Mouse (Mus musculus): ENCODE measurements around the gene Slc37a1.
"Not testable (repeated sequence)": the region's sequence is repeated elsewhere in the genome, so short reads cannot be mapped to it uniquely, and the experiment has no call there.

Gene Slc37a1

DNA sequence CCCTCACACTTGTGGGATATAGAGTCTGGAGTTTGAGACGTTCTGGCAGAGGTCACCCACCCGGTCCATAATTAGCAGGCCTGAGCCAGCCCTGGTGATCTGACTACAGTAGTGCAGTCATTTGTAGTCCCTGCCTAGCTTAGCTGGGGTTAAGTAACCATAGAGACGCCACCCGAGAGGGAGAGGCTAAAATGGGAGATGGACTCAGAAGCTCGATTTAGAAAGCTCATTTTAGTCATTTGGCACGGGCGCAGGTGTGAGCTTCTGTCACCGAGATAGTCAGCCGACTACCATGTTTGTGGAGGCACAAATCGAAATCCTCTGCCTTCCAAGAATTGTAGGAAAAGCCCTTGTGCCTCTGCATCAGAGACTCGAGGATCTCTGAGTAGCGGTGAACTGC lies 34.8 kb downstream of the Slc37a1 start:
- DNase-seq: no peak

GRCm38 (mm10) chr17:31322446-31322845 lies 35.9 kb downstream of the Slc37a1 start:
- DNase-seq: no peak

DNA sequence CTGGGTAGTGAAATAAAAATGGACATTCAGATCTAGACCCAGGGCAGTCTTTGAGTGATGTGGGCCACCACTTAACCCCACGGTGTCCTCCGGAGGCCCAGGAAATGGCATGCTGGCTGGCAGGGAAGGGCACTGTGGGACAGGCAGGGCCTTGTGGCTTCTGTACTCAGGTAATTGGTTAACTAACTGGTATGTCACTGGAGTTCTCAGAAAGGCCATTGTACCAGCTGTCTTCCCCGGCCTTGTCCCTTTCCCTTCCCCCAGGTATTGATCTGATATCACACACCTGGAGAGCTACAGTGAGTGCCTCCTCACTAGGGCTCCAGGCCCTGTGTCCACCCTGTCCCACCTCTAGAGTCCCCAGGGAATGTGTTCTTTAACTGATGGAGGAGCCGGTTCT lies 36.8 kb downstream of the Slc37a1 start:
- no peak for DNase-seq

- no peak for DNase-seq
These were observed 37.6 kb downstream of the Slc37a1 start for GRCm38 (mm10) chr17:31324227-31324626.

DNA sequence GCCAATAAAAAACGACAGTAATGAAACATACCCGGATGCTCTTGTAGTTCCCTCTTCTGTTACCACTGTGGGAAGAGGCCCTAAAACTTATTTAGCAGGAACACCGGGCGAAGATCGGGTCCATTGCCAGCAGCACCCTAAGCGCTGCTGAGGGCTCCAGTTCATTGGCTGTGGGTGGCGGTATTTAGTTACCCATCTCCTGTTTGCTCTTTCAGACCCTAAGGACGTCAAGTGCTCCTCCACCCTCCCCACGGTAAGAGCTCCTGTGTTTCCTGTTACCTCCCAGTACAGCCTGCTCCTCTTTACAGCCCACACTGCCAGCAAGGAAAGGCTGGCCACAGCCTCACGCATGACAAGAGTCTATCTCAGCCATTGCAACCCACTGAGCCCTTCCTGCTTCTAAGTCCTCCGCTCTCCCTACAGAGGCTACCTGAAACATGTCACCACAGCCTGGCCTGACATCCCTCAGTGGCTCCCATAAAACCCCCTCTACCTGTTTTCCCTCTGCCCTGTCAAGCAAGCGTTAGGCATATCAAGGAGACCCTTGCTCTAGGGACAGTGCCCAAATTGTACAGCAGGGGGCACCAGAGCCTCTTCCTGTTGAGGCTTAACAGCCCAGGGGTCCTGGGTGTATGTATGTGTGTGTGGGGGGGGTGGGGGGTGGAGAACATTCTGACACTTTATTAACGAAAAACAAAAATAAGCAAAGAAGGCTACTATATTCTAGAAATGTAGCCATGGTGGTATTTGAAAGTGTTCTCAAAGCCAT lies 39.0 kb downstream of the Slc37a1 start:
- DNase-seq: peak; percentile 51 to 59

GRCm38 (mm10) chr17:31326220-31326852 lies 39.7 kb downstream of the Slc37a1 start:
- DNase-seq: no peak

- DNase-seq: no peak
These were observed 41.9 kb downstream of the Slc37a1 start for GRCm38 (mm10) chr17:31328466-31328865.

DNA sequence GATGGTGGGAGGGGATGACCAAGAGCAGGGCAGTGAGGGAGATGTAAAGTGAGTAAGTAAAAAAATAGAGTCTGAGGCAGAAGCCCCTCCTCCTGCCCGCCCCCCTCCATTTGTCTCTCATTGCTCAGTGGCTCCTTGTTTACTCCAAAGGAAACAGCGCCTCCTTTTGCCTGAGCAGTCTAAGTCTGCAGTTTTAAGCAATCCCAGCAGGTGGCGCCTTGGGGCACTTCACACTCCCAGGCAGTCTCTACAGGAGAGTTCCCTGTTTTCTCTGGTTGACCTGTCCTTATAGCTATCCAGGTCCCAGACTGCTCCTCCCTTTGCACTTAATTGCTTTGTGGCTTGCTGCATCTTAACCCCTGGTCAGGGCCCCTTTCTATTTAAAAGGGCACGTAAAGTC lies 44.0 kb downstream of the Slc37a1 start:
- DNase-seq: peak; percentile 57 to 61

DNA sequence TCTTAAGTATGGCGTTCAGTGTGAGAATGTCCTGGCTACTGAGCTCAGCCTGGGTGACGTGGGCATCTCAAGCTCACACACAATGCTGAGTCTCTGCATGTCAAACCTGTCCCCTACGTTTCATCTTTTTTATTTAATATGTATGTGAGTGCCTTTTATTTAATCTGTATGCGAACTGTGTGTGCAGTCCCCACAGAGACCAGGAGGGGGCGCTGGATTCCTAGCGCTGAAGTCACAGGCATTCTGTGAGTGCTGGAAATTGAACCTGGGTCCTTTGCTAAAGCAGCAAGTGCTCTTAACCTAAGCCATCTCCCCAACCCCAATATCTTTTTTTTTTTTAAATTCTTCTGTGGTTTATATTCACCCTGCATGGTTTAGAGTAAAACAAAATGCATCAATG lies 44.7 kb downstream of the Slc37a1 start:
- peak; percentile 17 to 23 for DNase-seq

DNA sequence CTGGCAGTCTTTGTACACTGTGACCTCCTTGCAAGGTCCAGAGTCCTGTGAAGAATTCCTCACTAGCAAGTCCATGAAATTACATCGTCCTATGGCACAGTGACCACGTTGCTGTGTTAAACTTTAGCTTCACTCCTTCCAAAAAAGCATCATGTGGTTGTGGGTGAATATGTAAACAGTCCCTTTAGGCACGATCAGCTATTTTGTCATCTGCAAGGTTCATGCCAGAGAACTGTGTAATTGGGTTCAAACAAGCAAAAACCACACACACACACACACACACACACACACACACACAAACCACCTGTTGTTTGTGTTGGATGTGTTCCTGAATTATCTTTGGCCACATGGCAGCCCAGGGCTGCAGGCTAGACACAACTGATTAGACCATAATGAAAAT lies 45.3 kb downstream of the Slc37a1 start:
- DNase-seq: no peak

GRCm38 (mm10) chr17:31332333-31332732 lies 45.7 kb downstream of the Slc37a1 start:
- DNase-seq: peak; percentile 21 to 41

- no peak for DNase-seq
These were observed 48.1 kb downstream of the Slc37a1 start for GRCm38 (mm10) chr17:31334509-31335260.

DNA sequence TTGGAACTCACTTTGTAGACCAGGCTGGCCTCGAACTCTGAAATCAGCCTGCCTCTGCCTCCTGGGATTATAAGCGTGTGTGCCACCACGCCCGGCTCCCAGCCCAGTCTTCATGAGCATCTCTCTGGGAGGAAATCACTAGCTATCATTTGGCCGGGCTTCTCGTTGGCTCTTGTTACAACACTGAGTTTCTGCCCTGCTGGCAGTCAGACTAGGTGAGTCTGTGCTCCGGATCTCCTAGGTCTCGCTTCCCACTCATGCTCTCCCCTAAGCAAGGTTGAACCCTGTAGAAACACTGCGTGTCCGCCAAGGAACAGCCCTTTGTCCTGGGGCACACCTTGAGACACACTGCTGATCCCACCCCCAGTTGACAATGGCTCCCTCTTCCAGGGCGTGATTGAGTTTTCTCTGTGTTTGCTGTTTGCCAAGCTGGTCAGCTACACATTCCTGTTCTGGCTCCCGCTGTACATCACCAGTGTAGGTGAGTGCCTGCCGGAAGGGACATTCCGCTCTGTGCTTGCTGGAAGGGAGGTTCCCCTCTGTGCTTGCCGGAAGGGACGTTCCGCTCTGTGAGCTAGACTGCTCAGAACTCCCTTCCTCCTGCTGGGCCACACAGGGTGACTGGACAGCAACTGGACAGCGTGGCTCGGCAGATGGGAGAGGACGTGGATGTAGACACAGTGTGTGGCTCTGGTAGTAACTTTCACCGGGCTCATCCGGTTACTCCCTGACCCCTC lies 48.9 kb downstream of the Slc37a1 start:
- DNase-seq: no peak

GRCm38 (mm10) chr17:31339769-31340168 lies 53.2 kb downstream of the Slc37a1 start:
- DNase-seq: no peak

GRCm38 (mm10) chr17:31342191-31342590 lies 55.6 kb downstream of the Slc37a1 start:
- no peak for DNase-seq

DNA sequence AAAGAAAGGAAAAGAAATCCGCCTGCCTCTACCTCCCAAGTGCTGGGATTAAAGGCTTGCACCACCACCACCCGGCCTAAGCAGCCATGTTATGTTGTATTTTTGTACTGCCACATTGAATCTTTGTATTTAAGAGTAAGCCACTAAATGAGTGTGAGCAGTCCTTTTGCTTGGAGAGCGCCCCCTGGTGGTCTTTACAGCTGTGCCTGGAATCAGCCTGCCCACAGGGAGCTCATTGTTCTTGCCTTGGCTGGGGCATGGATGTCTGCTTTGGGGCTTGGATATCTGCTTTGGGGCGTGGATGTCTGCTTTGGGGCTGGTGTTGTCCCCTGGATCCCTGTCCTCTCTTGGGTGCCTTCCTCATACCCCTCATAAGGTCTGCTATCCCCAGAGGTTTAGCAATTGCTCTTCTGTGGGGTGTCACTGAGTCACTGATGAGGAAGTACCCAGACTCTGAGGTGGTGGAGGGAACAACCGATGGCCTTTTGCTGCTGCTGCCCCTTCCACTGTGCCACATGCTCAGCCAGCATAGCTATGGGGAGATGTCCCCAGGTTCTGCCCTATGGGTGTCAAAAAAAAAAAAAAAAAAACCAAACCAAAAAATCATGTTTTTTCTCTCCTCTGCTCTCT lies 57.7 kb downstream of the Slc37a1 start:
- DNase-seq: peak; percentile 87 to 88

DNA sequence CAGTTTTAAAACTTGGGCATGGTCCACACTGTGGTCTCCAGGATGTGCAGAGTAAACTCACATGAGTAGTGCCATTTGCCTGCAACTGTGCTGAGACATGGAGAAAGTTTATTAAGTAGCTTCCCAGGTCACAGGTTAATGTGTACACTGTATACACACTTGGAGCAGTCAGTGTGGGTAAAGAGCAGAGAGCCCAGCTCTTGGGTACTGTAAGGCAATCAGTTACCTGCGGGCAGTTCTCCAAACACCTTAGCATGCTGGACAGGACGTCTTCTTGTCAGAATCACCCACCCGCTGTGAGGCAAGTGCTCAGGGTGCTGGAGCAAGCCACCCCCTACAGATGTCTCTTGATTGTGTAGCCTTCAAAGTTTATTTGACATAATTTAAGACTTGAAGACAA lies 58.2 kb downstream of the Slc37a1 start:
- no peak for DNase-seq

DNA sequence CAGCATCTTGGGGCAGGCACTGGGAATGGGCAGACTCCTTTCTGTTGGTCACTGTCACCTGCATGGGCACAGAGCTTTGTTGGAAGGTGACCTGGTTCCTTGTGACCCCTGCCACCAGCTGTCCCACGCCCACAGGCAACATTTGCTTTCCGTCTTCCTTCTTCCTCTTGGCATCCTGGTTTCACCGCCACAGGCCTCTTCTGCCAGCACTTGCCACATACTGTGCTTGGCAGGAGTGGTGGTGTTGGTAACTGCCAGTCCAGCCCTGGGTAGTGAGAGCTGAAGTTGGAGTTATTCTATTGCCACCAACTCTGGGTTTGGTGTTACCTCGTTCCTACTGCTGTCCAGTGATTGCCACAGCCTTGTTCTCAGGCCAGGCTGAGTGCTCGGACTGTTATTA lies 61.5 kb downstream of the Slc37a1 start:
- DNase-seq: no peak

DNA sequence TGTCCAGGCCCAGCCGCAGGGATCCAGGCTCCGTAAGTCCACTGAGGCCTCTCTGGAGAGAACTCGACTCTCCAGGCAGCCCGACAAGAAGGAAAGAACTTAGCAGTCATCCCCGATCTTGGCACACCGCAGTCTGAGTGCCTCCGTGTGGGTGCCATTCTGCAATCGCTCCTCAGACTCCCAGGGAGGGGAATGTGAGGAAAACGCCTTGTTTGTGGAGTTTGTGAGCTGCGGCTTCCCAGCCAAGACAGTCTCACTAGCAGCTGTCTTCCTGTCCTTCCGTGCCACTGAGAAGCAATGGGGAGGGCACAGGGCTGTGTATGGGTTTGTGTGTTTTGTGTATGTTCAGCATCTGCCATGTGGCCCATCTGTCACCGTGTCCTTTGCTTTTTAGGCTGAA lies 62.8 kb downstream of the Slc37a1 start:
- no peak for DNase-seq

DNA sequence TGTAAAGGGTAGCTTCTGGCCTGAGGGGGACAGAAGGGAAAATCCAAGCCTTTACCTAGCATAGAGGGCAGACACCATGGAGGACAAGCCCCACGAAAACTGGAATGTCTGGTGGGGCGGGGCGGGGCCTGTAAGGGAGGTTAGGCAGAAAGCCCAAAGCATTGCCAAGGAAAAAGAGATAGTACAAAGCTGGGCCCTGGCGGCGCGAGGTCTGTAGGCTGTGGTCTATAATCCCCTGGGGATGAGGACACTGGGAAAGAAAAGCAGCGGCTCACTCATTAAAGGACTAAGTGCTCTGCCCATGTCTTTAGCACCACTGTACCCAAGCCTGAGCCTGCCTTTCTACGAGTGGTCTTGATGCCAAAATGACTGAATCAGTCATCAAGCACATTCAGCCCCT lies 65.4 kb downstream of the Slc37a1 start:
- no peak for DNase-seq

DNA sequence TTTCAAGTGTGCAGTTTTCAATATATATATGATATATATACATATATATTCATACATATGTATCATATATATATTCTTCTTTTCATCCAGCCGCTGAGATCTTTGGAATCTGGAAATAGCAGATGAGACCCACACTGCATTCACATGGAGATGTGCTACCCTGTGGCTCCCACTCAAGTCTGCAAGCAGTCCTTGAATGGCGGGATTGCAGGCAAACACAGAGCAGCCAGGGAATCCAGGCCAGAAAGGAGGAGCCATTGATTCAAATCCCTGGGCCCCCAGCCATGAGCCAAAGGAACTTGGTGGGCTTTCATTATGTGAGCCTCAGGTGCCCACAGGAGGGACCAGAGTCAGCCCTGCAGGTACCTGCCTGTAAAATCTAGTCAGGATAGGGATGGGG lies 66.7 kb downstream of the Slc37a1 start:
- no peak for DNase-seq

- not testable (repeated sequence) for DNase-seq
These were observed 68.1 kb downstream of the Slc37a1 start for GRCm38 (mm10) chr17:31354684-31355083.

All from B cell, adult 2 months (primary cell).